Mouse (Mus musculus) c-Kit-positive CD71-negative TER-119-negative erythroid progenitor cells, embryonic 14.5 days (primary cell): ENCODE results near the gene Ankle2.

ENCODE experiments used
- DNase-seq: peaks from one replicate; pipeline ENCODE4 v3.0.0-alpha.2; 2013; ENCODE audit warnings: low read depth

The Ankle2 gene

DNA sequence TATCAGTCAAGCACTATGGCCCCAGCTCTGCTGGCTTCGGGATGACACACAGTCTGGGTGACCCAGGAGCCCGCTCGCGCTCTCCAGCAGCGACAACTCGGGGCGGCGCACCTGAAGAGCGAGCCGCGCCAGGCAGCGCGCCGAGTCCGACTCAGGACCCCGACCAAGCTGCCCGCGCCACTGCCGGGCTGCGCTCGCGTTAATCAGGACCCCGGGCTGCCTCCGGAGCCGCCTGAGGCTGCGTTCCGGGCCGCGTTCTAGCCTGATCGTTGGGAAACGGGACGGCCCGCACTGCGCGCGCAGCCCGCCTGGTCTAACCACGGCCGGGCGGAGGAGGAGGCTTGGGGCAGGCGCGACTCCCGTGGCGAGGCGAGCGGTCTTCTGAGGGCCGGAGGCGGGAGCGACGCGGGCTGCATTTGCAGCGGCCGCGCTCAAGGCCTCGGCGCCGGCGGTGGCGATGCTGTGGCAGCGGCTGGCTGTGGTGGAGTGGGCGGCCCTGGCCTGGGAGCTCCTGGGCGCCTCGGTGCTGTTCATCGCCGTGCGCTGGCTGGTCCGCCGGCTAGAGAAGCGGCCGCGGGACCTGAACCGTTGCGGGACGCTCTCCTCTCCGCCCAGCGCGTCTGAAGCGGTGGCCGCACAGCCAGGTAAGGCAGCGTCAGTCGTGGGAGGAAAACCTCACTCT lies at the start of gene Ankle2:
TSS of gene Ankle2 (plus strand) at position 225 of the 682 bp plus-strand sequence.
- DNase-seq: peak; percentile 88

- DNase-seq: no peak
These were observed 49.1 kb upstream of the Ankle2 start for GRCm38 (mm10) chr5:110181716-110182115.

DNA sequence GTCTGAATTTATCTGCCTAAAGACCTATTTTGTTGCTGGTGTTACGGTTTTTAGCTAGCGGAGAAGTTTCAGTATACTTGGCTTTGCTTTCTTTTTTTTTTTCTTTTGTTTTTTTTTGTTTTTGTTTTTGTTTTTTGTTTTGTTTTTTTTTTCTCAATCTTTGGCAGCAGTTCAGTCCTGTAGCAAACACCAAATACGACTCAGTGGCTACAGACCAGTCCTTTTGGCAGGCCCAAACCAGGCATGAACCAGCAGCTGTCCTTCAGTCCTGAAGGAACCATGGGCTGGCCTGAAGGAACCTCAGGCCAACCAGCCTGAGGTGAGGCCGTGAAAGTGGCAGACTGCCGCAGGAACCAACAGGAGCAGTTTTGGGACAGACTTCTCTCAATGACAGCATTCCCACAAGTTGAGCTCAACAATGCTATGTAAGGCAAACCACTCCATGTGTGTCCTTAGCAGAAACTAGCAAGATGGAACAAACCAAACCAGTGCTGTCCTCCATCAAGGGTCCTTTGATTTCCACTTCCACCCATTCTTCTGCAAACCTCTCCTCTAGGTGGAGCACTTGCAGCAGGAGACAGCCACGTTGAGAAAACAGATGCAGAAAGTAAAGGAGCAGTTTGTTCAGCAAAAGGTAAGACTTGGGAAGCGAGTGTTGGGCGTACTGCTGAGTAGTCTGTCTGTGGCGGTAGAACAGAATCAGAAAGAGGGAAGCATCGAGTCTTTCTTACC lies 27.5 kb upstream of the Ankle2 start:
- DNase-seq: no peak

GRCm38 (mm10) chr5:110204777-110205176 lies 26.0 kb upstream of the Ankle2 start:
- DNase-seq: no peak

DNA sequence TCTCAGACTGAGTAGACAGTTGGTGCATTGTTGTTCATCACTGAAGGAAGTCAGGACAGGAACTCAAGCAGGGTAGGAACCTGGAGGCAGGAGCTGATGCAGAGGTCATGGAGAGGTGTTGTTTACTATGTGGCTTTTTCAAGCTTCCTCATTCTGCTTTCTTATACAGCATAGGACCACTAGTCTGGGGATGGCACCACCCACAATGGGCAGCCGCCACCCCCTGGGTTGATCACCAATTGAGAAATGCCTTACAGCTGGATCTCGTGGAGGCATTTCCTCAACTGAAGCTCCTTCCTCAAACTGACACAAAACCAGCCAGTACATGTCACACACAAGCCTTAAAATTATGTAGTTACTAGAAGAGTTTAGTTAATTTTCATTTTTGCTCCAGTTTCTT lies 19.5 kb upstream of the Ankle2 start:
- DNase-seq: no peak

DNA sequence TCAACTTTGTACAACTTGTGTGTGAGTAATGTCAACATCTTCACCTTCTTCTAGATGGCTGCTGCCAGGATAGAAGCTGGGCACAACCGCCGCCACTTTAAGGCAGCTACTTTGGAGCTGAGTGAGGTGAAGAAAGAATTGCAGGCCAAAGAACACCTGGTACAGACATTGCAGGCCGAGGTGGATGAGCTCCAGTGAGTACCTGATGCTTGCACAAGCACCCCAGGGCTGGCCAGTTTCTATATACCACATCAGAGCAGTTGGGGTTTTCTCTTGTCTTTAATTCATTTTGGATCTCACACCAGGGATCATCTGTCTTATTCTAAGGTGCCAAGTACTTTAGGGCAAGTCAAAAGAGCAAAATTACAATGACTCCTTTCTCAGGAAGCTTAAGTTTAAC lies 14.0 kb upstream of the Ankle2 start:
- DNase-seq: no peak

DNA sequence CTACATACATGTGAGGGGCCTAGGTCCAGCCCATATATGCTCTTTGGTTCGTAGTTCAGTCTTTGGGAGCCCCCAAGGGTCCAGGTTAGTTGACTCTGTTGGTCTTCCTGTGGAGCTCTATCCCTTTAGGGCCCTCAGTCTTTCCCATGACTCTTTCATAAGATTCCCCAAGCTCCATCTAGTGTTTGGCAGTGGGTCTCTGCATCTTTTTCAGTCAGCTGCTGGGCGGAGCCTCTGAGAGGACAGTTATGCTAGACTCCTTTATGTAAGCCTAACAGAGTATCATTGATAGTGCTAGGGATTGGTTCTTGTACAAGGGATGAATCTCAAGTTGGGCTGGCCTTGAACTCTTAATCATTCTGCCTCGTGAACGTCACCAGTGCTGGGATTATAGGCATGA lies 10.5 kb upstream of the Ankle2 start:
- DNase-seq: no peak

DNA sequence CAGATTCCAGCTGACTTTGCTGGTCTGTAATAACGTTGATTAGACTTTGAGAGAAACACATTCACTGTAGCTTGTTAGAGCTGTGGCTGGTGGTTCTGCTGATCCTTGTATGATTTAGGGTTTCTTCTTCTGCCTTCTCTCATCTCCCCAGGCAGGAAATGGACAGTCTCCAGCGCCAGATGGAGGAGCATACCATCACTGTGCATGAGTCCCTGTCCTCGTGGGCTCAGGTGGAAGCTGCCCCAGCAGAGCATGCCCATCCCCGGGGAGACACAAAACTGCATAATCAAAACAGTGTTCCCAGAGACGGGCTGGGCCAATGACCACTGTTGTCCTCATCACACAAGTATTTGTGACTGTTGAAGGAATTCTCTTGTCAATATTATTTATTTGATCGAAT lies 8.0 kb upstream of the Ankle2 start:
- no peak for DNase-seq

GRCm38 (mm10) chr5:110225056-110225455 lies 5.7 kb upstream of the Ankle2 start:
- DNase-seq: no peak

- no peak for DNase-seq
These were observed 3.4 kb upstream of the Ankle2 start for GRCm38 (mm10) chr5:110227336-110227883.

DNA sequence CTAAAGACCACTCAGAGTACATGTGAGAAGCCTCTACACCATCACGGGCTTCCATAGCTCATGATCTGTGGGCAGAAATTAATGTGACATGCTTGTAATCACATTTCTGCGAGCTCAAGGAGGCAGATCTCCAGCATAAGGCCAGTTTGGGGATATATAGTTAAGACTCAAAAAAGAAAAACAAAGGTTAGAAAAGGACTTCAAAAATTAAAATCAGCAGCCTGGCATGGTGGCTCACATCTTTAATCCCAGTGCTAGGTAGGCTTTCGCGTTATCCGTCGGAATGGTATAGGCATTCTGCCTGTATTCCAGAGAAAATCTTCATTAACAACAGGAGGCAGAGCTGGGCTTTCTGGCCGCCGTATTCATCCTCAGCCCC lies 414 bp upstream of the Ankle2 start:
- DNase-seq: no peak

GRCm38 (mm10) chr5:110231638-110232037 lies 834 bp downstream of the Ankle2 start:
- no peak for DNase-seq

DNA sequence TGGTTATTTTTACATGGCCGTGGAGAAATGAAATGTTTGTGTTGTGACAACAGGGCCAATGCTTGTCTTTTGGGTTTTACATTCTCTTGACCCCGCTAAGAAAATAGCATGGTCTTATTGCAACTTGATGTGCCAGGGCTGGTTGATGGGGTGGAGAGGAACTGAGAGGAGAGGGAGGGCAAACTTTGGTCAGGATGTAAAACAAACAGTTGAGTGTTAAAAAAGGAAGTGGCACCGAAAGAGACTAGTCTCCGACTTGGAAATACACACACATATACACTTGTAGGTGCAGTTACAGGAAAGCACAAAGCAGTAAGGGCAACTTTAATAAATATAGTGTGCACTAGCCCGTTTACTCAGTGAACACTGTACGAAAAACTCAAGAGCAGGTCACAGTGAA lies 1.5 kb downstream of the Ankle2 start:
- no peak for DNase-seq

DNA sequence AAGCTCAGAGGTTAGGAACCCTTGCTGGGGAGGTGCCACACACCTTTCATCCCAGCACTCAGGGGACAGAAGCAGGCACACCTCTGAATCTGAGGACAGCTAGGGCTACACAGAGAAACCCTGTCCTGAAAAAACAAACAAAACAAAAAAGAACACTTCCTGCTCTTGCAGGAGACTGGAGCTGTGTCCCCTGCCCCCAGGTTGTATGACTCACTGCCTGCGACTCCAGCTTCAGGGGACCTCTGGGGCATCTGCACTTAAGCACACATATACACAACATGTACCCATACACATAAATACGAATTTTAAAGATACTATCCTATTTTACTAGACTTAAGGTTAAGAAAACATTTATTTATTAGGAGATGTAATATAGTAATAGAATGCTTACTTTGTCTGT lies 13.3 kb downstream of the Ankle2 start:
- DNase-seq: no peak

DNA sequence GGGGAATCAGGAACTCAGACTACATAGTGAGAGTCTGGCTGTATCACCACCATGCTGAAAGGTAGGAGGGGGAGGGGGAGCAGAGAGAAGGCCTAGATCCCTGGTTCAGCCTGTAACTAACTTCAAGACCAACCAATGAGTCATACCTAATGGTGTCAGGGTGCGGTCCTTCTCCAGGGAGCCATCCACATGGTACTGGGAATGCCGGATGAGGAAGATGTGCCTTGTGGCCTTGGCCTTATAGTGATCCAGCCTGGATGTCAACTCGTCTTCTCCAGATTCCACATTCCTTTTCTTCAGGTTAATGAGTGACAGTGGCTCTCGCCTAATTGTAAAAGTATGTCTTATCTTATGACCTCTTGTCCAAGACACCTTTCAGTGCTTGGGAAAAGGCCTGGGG lies 36.1 kb downstream of the Ankle2 start:
- no peak for DNase-seq

GRCm38 (mm10) chr5:110269141-110270101 lies 38.6 kb downstream of the Ankle2 start, which contains the start of gene Pgam5:
Pgam5 (minus strand) TSS chr5:110269913.
- peak; percentile 85 for DNase-seq

DNA sequence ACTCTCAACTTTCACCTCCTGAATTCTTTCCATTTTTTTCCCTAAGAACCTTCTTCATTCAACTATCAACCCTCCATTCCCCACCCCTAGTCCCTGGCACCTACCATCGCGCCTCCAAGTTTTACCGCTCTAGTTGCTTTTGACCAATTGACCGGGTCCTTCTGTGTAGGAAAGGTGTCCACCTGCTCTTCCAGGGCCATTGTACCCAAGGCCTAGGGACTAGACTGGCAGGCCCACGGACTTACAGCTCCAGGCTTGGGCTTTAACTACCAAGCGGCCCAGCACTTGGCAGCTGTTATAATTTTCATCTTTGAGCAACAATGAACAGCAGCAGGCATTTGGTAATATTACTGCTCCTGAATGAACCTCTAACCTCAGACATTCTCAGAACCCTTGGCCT lies 39.4 kb downstream of the Ankle2 start:
- DNase-seq: no peak

GRCm38 (mm10) chr5:110274147-110274546 lies 43.3 kb downstream of the Ankle2 start:
- no peak for DNase-seq

DNA sequence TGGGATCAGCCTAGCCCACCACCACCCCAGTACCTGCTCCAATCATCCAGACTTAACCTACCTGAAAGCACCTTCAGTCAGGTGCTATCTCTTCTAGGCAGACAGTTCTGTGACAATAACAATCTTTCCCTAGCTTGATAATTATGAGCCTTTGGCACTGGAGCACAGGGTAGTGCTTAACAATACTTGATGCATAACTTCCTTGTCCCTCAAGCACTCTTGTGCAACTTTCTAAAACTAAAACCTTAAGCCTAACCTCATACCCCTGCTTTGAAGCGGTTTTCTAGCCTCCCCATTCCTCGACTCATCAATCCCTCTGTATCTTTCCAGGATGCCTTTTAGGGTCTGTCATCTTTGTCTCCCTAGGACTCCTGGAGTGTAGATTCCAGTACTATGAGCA lies 44.0 kb downstream of the Ankle2 start:
- no peak for DNase-seq

DNA sequence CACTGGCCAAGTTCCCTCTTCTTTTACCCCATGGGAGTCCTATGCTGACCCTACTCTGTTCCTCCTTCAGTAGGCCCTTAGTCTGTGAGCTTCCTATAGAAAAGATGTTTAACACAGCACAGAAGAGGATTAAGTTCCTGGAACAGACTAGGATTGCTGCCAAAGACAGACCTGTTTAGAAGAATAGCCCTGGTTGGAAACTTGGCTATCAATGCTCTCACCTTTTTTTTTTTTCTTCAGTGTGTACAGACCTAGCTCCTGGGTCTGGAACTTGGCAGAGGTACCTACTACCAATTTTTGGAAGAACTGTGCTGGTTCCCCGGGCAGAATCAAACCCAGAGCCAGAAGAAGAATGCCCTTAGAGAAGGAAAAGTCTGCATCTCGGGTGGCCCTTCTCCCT lies 45.6 kb downstream of the Ankle2 start:
- no peak for DNase-seq

DNA sequence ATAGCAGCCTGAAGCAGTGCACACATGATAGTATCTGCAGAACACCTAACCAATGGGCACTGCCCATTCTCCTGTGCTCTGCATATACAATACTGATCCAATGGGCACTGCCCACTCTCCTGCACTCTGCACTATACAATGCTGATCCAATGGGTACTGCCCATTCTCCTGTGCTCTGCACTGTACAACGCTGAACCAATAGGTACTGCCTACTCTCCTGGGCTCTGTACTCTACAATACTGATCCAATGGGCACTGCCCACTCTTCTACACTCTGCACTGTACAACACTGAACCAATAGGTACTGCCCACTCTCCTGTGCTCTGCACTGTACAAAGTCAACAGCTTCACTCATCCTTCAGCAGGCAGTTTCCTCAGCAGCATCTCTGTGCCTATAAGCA lies 46.1 kb downstream of the Ankle2 start:
- no peak for DNase-seq

GRCm38 (mm10) chr5:110281984-110282383 lies 51.2 kb downstream of the Ankle2 start:
- DNase-seq: no peak
